ENCODE assay signal across 8 mouse cellular contexts in the genomic region with DNA sequence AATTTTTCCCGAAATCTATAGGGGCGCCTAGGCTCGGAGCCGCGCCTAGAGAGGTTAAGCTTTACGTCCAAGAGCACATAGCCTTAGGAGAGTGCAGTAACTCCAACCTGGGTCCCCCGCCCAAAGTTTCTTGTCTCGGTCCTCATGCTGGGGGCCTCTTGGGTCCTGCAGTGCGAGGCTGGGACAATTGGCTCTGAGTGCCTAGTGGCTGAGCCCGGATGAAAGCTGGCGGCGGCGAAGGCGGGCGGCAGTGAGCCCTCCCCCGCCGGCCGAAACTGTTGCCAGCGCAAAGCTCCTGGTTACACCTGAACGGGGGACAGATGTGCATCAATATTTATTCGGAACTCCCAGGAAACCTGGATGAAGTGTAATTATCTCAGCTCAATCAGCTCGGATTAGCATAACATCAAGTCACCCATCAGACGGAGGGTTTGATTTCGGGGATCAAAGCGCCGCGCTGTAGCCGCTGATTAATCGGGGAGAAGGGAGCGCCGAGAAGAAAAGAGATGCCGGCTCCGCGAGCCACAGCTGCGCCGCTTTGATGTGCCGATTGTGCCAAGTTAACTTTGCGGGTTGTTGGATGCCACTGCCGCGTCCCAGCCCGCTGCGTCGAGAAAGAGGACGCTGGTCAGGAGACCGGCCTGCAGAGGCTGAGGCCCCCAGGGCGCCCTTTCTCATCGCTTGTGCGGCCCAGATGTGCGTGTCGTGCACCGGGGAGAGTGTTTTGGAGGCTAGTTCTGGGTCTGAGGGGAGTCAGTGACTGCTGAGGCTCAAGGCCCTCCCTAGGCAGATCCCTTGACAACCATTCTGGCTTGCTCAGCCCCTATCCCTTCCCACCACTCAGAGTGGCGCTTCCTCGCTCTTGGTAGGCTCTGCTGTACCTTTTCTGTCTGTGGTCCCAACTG.
A peak's percentile ranks its signal among the peaks of the same experiment; 100 is the strongest.
DNase-seq lines count a peak whose midpoint lies in the region; ATAC-seq and TF ChIP-seq lines count a peak whose summit lies in the region.

No protein-coding gene starts in this region.

- no peak for ATAC-seq in limb, embryonic 14.5 days (ENCODE audit: low FRiP score, low read depth)
- ATAC-seq in stomach, embryonic 14.5 days (ENCODE audit: insufficient number of reproducible peaks, insufficient read depth, low FRiP score, low read depth): no peak
- ATAC-seq in activated CD4-positive, CD25-positive, alpha-beta regulatory T cell, adult 4 months: no peak

- peaks cover 11% of the 10 kb centered on the region; the same call in 1 of the 2 replicates for H3K4me1 ChIP-seq in limb, embryonic 14.5 days (ENCODE audit: control insufficient read depth, insufficient read depth, low read length)
- 0 out of 2 replicates have a peak, but pooled peaks cover 7% of the 10 kb centered on the region for H3K4me1 ChIP-seq in stomach, embryonic 14.5 days (ENCODE audit: control insufficient read depth, insufficient read depth, low read length)

- peak; percentile 24 to 28 for DNase-seq in cerebellum, postnatal 25 days
- no peak for DNase-seq in cerebellum, adult 8-10 months
- peak; percentile 37 for DNase-seq in thymus, postnatal 4 days
- DNase-seq in thymus, postnatal 25 days: no peak
- DNase-seq in limb, embryonic 14.5 days (ENCODE audit: low spot score): peak; percentile 43
- no peak for DNase-seq in spleen, postnatal 10 days (ENCODE audit: low spot score in 2 of 2)

- no peak overlapping the region for H3K27ac ChIP-seq in limb, embryonic 14.5 days (replicated peaks; ENCODE audit: low read depth, low read length)
- H3K27ac ChIP-seq in stomach, embryonic 14.5 days (ENCODE audit: low read length): no peak overlapping the region

- WGBS in limb, embryonic 14.5 days: 2% methylated on average over 52 of the region's 53 CpGs
- 2% methylated on average over 53 of the region's 53 CpGs for WGBS in stomach, embryonic 14.5 days

- H3K4me3 ChIP-seq in limb, embryonic 14.5 days (replicated peaks; ENCODE audit: low read length): peak overlapping the region; percentile 36
- H3K4me3 ChIP-seq in stomach, embryonic 14.5 days (ENCODE audit: low read depth, low read length): peak overlapping the region; percentile 25

- peaks cover 29% of the 10 kb centered on the region for H3K27me3 ChIP-seq in limb, embryonic 14.5 days (ENCODE audit: control insufficient read depth, insufficient read depth, low read length)
- peaks cover 28% of the 10 kb centered on the region for H3K27me3 ChIP-seq in stomach, embryonic 14.5 days (ENCODE audit: control insufficient read depth, insufficient read depth, low read length)

- TF ChIP-seq POLR2A in limb, embryonic 14.5 days (IDR thresholded peaks at IDR 0.05; ENCODE audit: borderline replicate concordance, extremely low read depth, insufficient read depth, insufficient read length): no peak

- no peaks in the 10 kb centered on the region for H3K9me3 ChIP-seq in limb, embryonic 14.5 days (ENCODE audit: control insufficient read depth, low read length)
- H3K9me3 ChIP-seq in stomach, embryonic 14.5 days (ENCODE audit: control insufficient read depth, low read depth, low read length): no peaks in the 10 kb centered on the region

- no peaks in the 10 kb centered on the region for H3K36me3 ChIP-seq in limb, embryonic 14.5 days (ENCODE audit: control insufficient read depth, insufficient read depth, low read length)
- H3K36me3 ChIP-seq in stomach, embryonic 14.5 days (ENCODE audit: control insufficient read depth, insufficient read depth, low read length): no peaks in the 10 kb centered on the region

- peak overlapping the region; percentile 57 for H3K4me2 ChIP-seq in limb, embryonic 14.5 days (replicated peaks; ENCODE audit: low read depth, low read length, severe bottlenecking)
- peak overlapping the region; percentile 47 for H3K4me2 ChIP-seq in stomach, embryonic 14.5 days (replicated peaks; ENCODE audit: low read depth, low read length)

- peak overlapping the region; percentile 3; the same call in 1 of the 2 replicates for H3K9ac ChIP-seq in limb, embryonic 14.5 days (ENCODE audit: low read depth, low read length, severe bottlenecking)
- no peak overlapping the region for H3K9ac ChIP-seq in stomach, embryonic 14.5 days (replicated peaks; ENCODE audit: low read depth, low read length)

Comparison
In these comparisons a context has a peak if more than half of its experiments do, and no peak if none do; other contexts are left out.
1. DNase-seq: peak in cerebellum, postnatal 25 days (2 of 2), thymus, postnatal 4 days (single experiment) and limb, embryonic 14.5 days (single experiment); none in cerebellum, adult 8-10 months (single experiment), thymus, postnatal 25 days (single experiment) and spleen, postnatal 10 days (0 of 2).